Mouse (Mus musculus) liver, postnatal 0 days (tissue): ENCODE data around the gene Snx8.

Experiments
- CTCF ChIP-seq: sonication (generic); IDR thresholded peaks from 2 replicates; pipeline ENCODE4 v1.5.1; 2016; ENCODE audit warnings: antibody characterized with exemption, low read depth
- EP300 ChIP-seq: IDR thresholded peaks from 2 replicates; pipeline ENCODE4 v1.6.1; 2016; ENCODE audit warnings: antibody characterized with exemption, low read depth, mild to moderate bottlenecking

- TF ChIP-seq CTCF (peak; percentile 80), EP300 (no peak)
These were observed 22.3 kb upstream of the Snx8 start for GRCm38 (mm10) chr5:140411339-140411738.
